Mouse (Mus musculus): ENCODE measurements around the gene Scgb1a1. TPM values are rescaled to one million over a fixed set of nuclear protein-coding genes. Genes with fewer than 3 reads are reported as not detected.

Scgb1a1 gene
- polyA plus RNA-seq, 1 experiment from 2014 or later = not detected

GRCm38 (mm10) chr19:9075558-9075957 is 12.2 kb downstream of the Scgb1a1 start:
- Histone ChIP-seq H3K27ac (ENCODE audit: low read depth, low read length) (no peak overlapping the region), H3K4me3 (ENCODE audit: low read depth, low read length) (no peak overlapping the region), H3K4me1 (replicated peaks; ENCODE audit: control insufficient read depth, insufficient read depth, low read length) (no peaks in the 10 kb centered on the region; the same call in 1 of the 2 replicates), H3K9me3 (ENCODE audit: control insufficient read depth, low read length) (no peaks in the 10 kb centered on the region), H3K27me3 (ENCODE audit: control insufficient read depth, insufficient read depth, low read length) (no peaks in the 10 kb centered on the region), H3K4me2 (ENCODE audit: low read depth, low read length, severe bottlenecking) (no peak overlapping the region), H3K9ac (ENCODE audit: low read length) (no peak overlapping the region), H3K36me3 (ENCODE audit: control insufficient read depth, insufficient read depth, low read length) (no peaks in the 10 kb centered on the region)
- 76% methylated on average over 2 of the region's 2 CpGs for WGBS
- DNase-seq (ENCODE audit: low spot score) (no peak), ATAC-seq (replicated peaks; ENCODE audit: low FRiP score) (no peak)

GRCm38 (mm10) chr19:9074424-9074823 is 13.3 kb downstream of the Scgb1a1 start:
- Histone ChIP-seq H3K4me3 (ENCODE audit: low read depth, low read length) (no peak overlapping the region), H3K4me1 (replicated peaks; ENCODE audit: control insufficient read depth, insufficient read depth, low read length) (no peaks in the 10 kb centered on the region; the same call in 1 of the 2 replicates), H3K27ac (ENCODE audit: low read depth, low read length) (no peak overlapping the region), H3K4me2 (ENCODE audit: low read depth, low read length, severe bottlenecking) (no peak overlapping the region), H3K9me3 (ENCODE audit: control insufficient read depth, low read length) (no peaks in the 10 kb centered on the region), H3K9ac (ENCODE audit: low read length) (no peak overlapping the region), H3K36me3 (ENCODE audit: control insufficient read depth, insufficient read depth, low read length) (no peaks in the 10 kb centered on the region), H3K27me3 (ENCODE audit: control insufficient read depth, insufficient read depth, low read length) (no peaks in the 10 kb centered on the region)
- 85% methylated on average over 4 of the region's 4 CpGs for WGBS
- no peak for ATAC-seq (replicated peaks; ENCODE audit: low FRiP score)
- DNase-seq (ENCODE audit: low spot score) = no peak

- Histone ChIP-seq H3K9me3 (ENCODE audit: control insufficient read depth, low read length) (no peaks in the 10 kb centered on the region), H3K4me1 (replicated peaks; ENCODE audit: control insufficient read depth, insufficient read depth, low read length) (no peaks in the 10 kb centered on the region; the same call in 1 of the 2 replicates), H3K27me3 (ENCODE audit: control insufficient read depth, insufficient read depth, low read length) (no peaks in the 10 kb centered on the region), H3K36me3 (ENCODE audit: control insufficient read depth, insufficient read depth, low read length) (no peaks in the 10 kb centered on the region), H3K4me3 (ENCODE audit: low read depth, low read length) (no peak overlapping the region), H3K4me2 (ENCODE audit: low read depth, low read length, severe bottlenecking) (no peak overlapping the region), H3K27ac (ENCODE audit: low read depth, low read length) (no peak overlapping the region), H3K9ac (ENCODE audit: low read length) (no peak overlapping the region)
- no peak for ATAC-seq (replicated peaks; ENCODE audit: low FRiP score)
- WGBS = 85% methylated on average over 12 of the region's 12 CpGs
- no peak for DNase-seq (ENCODE audit: low spot score)
Observed at GRCm38 (mm10) chr19:9073776-9074411, 13.9 kb downstream of the Scgb1a1 start.

- ATAC-seq (replicated peaks; ENCODE audit: low FRiP score) = no peak
- Histone ChIP-seq H3K9ac (ENCODE audit: low read length) (no peak overlapping the region), H3K4me3 (ENCODE audit: low read depth, low read length) (no peak overlapping the region), H3K27me3 (ENCODE audit: control insufficient read depth, insufficient read depth, low read length) (no peaks in the 10 kb centered on the region), H3K4me1 (replicated peaks; ENCODE audit: control insufficient read depth, insufficient read depth, low read length) (no peaks in the 10 kb centered on the region; the same call in 1 of the 2 replicates), H3K27ac (ENCODE audit: low read depth, low read length) (no peak overlapping the region), H3K9me3 (ENCODE audit: control insufficient read depth, low read length) (no peaks in the 10 kb centered on the region), H3K4me2 (ENCODE audit: low read depth, low read length, severe bottlenecking) (no peak overlapping the region), H3K36me3 (ENCODE audit: control insufficient read depth, insufficient read depth, low read length) (no peaks in the 10 kb centered on the region)
- no peak for DNase-seq (ENCODE audit: low spot score)
- WGBS = 88% methylated on average over 2 of the region's 2 CpGs
Observed at GRCm38 (mm10) chr19:9072157-9072530, 15.6 kb downstream of the Scgb1a1 start.

GRCm38 (mm10) chr19:9071456-9072156 is 16.2 kb downstream of the Scgb1a1 start:
- DNase-seq (ENCODE audit: low spot score) = no peak
- no peak overlapping the region for H3K27ac ChIP-seq (ENCODE audit: low read depth, low read length)
- no peaks in the 10 kb centered on the region for H3K27me3 ChIP-seq (ENCODE audit: control insufficient read depth, insufficient read depth, low read length)
- no peaks in the 10 kb centered on the region; the same call in 1 of the 2 replicates for H3K4me1 ChIP-seq (replicated peaks; ENCODE audit: control insufficient read depth, insufficient read depth, low read length)
- WGBS = 72% methylated on average over 7 of the region's 7 CpGs
- H3K4me3 ChIP-seq (ENCODE audit: low read depth, low read length) = no peak overlapping the region
- H3K9me3 ChIP-seq (ENCODE audit: control insufficient read depth, low read length) = no peaks in the 10 kb centered on the region
- H3K36me3 ChIP-seq (ENCODE audit: control insufficient read depth, insufficient read depth, low read length) = no peaks in the 10 kb centered on the region
- H3K9ac ChIP-seq (ENCODE audit: low read length) = no peak overlapping the region
- H3K4me2 ChIP-seq (ENCODE audit: low read depth, low read length, severe bottlenecking) = no peak overlapping the region
- no peak for ATAC-seq (replicated peaks; ENCODE audit: low FRiP score)

- Histone ChIP-seq H3K27ac (ENCODE audit: low read depth, low read length) (no peak overlapping the region), H3K9ac (ENCODE audit: low read length) (no peak overlapping the region), H3K36me3 (ENCODE audit: control insufficient read depth, insufficient read depth, low read length) (no peaks in the 10 kb centered on the region), H3K4me1 (replicated peaks; ENCODE audit: control insufficient read depth, insufficient read depth, low read length) (peaks cover 3% of the 10 kb centered on the region; the same call in 1 of the 2 replicates), H3K9me3 (ENCODE audit: control insufficient read depth, low read length) (no peaks in the 10 kb centered on the region), H3K4me2 (ENCODE audit: low read depth, low read length, severe bottlenecking) (no peak overlapping the region), H3K27me3 (ENCODE audit: control insufficient read depth, insufficient read depth, low read length) (no peaks in the 10 kb centered on the region), H3K4me3 (ENCODE audit: low read depth, low read length) (no peak overlapping the region)
- 88% methylated on average over 2 of the region's 2 CpGs for WGBS
- ATAC-seq (replicated peaks; ENCODE audit: low FRiP score) (no peak), DNase-seq (ENCODE audit: low spot score) (no peak)
Observed at GRCm38 (mm10) chr19:9070316-9070715, 17.4 kb downstream of the Scgb1a1 start.

- H3K27me3 ChIP-seq (ENCODE audit: control insufficient read depth, insufficient read depth, low read length) = no peaks in the 10 kb centered on the region
- ATAC-seq (replicated peaks; ENCODE audit: low FRiP score) (no peak), DNase-seq (ENCODE audit: low spot score) (no peak)
- no peak overlapping the region for H3K4me2 ChIP-seq (ENCODE audit: low read depth, low read length, severe bottlenecking)
- peaks cover 3% of the 10 kb centered on the region; the same call in 1 of the 2 replicates for H3K4me1 ChIP-seq (replicated peaks; ENCODE audit: control insufficient read depth, insufficient read depth, low read length)
- no peak overlapping the region for H3K27ac ChIP-seq (ENCODE audit: low read depth, low read length)
- WGBS = 82% methylated on average over 8 of the region's 8 CpGs
- H3K36me3 ChIP-seq (ENCODE audit: control insufficient read depth, insufficient read depth, low read length) = no peaks in the 10 kb centered on the region
- no peaks in the 10 kb centered on the region for H3K9me3 ChIP-seq (ENCODE audit: control insufficient read depth, low read length)
- no peak overlapping the region for H3K9ac ChIP-seq (ENCODE audit: low read length)
- no peak overlapping the region for H3K4me3 ChIP-seq (ENCODE audit: low read depth, low read length)
Observed at GRCm38 (mm10) chr19:9069687-9070307, 18.0 kb downstream of the Scgb1a1 start.

- ATAC-seq (replicated peaks; ENCODE audit: low FRiP score) = no peak
- Histone ChIP-seq H3K36me3 (ENCODE audit: control insufficient read depth, insufficient read depth, low read length) (no peaks in the 10 kb centered on the region), H3K27ac (ENCODE audit: low read depth, low read length) (no peak overlapping the region), H3K27me3 (ENCODE audit: control insufficient read depth, insufficient read depth, low read length) (no peaks in the 10 kb centered on the region), H3K9me3 (ENCODE audit: control insufficient read depth, low read length) (no peaks in the 10 kb centered on the region), H3K4me1 (replicated peaks; ENCODE audit: control insufficient read depth, insufficient read depth, low read length) (peaks cover 3% of the 10 kb centered on the region; the same call in 1 of the 2 replicates), H3K9ac (ENCODE audit: low read length) (no peak overlapping the region), H3K4me2 (ENCODE audit: low read depth, low read length, severe bottlenecking) (no peak overlapping the region), H3K4me3 (ENCODE audit: low read depth, low read length) (no peak overlapping the region)
- DNase-seq (ENCODE audit: low spot score) = no peak
- 79% methylated on average over 5 of the region's 5 CpGs for WGBS
Observed at GRCm38 (mm10) chr19:9067292-9067691, 20.5 kb downstream of the Scgb1a1 start.

Measured in forebrain, embryonic 11.5 days (tissue).